Mouse (Mus musculus): ENCODE measurements around the gene Pxn. TPM values are rescaled to one million over a fixed set of nuclear protein-coding genes. Genes with fewer than 3 reads are reported as not detected.

Pxn gene
- polyA plus RNA-seq (2012; rRNA removed), result 81.6 and 82.6 TPM in 2 replicates

DNA sequence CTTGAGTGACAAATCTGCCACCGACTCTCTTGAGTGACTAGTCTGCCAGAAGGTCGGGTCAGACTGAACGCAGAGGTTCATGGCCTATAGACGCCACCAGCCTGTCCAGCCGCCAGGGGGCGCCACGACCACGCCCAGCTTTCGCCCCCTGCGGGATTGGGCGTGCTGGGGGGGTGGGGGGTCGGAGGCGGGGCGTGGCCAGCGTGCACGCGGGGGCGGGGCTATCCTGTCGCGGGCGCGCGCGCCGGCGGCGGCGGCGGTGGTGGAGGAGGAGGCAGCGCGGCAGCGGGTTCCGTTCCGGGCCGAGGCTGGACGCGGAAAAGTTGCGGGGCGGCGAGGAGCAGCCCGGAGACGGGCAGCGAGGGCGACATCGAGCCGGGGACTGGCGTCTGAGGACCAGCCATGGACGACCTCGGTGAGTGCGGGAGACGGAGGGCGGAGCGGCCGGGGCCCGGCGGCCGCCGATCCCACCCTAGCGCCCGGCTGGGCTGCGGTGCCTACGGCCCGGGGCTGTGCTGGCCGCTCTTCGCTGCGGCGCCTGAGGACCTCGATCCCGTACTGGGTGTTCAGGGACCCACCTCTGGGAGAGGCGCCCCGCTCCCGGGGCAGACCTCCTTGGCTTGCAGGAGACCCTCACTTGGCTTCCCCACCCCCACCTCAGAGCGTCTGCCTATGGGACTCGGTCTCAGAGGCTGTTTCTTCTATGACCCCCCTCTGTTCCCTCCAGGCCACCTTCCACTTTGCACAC, at the start of gene Pxn:
TSS of gene Pxn (plus strand) at position 223 of the 748 bp plus-strand sequence.
- peak within 1 kb of the TSS; percentile 89 for H3K4me3 ChIP-seq (ENCODE audit: control insufficient read depth, low read depth, low read length)
- TF ChIP-seq CTCF (IDR thresholded peaks at IDR 0.05; ENCODE audit: control insufficient read depth, insufficient read depth, insufficient replicate concordance, low read depth, low read length) (peak; percentile 96), POLR2A (IDR thresholded peaks at IDR 0.05; ENCODE audit: control insufficient read depth, low read depth, low read length) (peak; percentile 79)
- peaks cover 13% of the 10 kb centered on the region for H3K4me1 ChIP-seq (ENCODE audit: control insufficient read depth, insufficient read depth, low read length)
- no peaks in the 10 kb centered on the region for H3K36me3 ChIP-seq (ENCODE audit: control insufficient read depth, insufficient read depth, low read length)
- H3K27me3 ChIP-seq (ENCODE audit: control insufficient read depth, insufficient read depth, low read length), result no peaks in the 10 kb centered on the region
- H3K27ac ChIP-seq (ENCODE audit: control insufficient read depth, insufficient read depth, low read depth, low read length), result peak within 1 kb of the TSS; percentile 29

GRCm38 (mm10) chr5:115458918-115459317, 47.6 kb upstream of the Pxn start:
- no peaks in the 10 kb centered on the region for H3K36me3 ChIP-seq (ENCODE audit: control insufficient read depth, insufficient read depth, low read length)
- H3K27me3 ChIP-seq (ENCODE audit: control insufficient read depth, insufficient read depth, low read length), result no peaks in the 10 kb centered on the region
- H3K4me1 ChIP-seq (ENCODE audit: control insufficient read depth, insufficient read depth, low read length), result no peaks in the 10 kb centered on the region; the same call in 1 of the 2 replicates
- H3K4me3 ChIP-seq (ENCODE audit: control insufficient read depth, low read depth, low read length), result no peak overlapping the region
- H3K27ac ChIP-seq (ENCODE audit: control insufficient read depth, insufficient read depth, low read depth, low read length), result no peak overlapping the region
- TF ChIP-seq POLR2A (IDR thresholded peaks at IDR 0.05; ENCODE audit: control insufficient read depth, low read depth, low read length) (no peak), CTCF (IDR thresholded peaks at IDR 0.05; ENCODE audit: control insufficient read depth, insufficient read depth, insufficient replicate concordance, low read depth, low read length) (no peak)

GRCm38 (mm10) chr5:115464408-115465115, 41.9 kb upstream of the Pxn start:
- Histone ChIP-seq H3K36me3 (ENCODE audit: control insufficient read depth, insufficient read depth, low read length) (no peaks in the 10 kb centered on the region), H3K27me3 (ENCODE audit: control insufficient read depth, insufficient read depth, low read length) (no peaks in the 10 kb centered on the region), H3K4me3 (ENCODE audit: control insufficient read depth, low read depth, low read length) (peak overlapping the region; percentile 55), H3K27ac (ENCODE audit: control insufficient read depth, insufficient read depth, low read depth, low read length) (peak overlapping the region; percentile 10; the same call in 1 of the 2 replicates), H3K4me1 (ENCODE audit: control insufficient read depth, insufficient read depth, low read length) (peaks cover 8% of the 10 kb centered on the region)
- 0 out of 2 replicates have a peak, but pooled peaks have one; percentile 6 for TF ChIP-seq POLR2A (IDR thresholded peaks at IDR 0.05; ENCODE audit: control insufficient read depth, low read depth, low read length)
- TF ChIP-seq CTCF (IDR thresholded peaks at IDR 0.05; ENCODE audit: control insufficient read depth, insufficient read depth, insufficient replicate concordance, low read depth, low read length), result peak; percentile 27; the same call in 1 of the 2 replicates

GRCm38 (mm10) chr5:115465642-115466420, 40.6 kb upstream of the Pxn start, which contains the start of gene Pla2g1b:
Pla2g1b (plus strand) TSS chr5:115466262.
- TF ChIP-seq POLR2A (IDR thresholded peaks at IDR 0.05; ENCODE audit: control insufficient read depth, low read depth, low read length), result no peak
- TF ChIP-seq CTCF (IDR thresholded peaks at IDR 0.05; ENCODE audit: control insufficient read depth, insufficient read depth, insufficient replicate concordance, low read depth, low read length), result no peak
- no peaks in the 10 kb centered on the region for H3K36me3 ChIP-seq (ENCODE audit: control insufficient read depth, insufficient read depth, low read length)
- H3K27ac ChIP-seq (ENCODE audit: control insufficient read depth, insufficient read depth, low read depth, low read length), result no peak within 1 kb of the TSS
- H3K27me3 ChIP-seq (ENCODE audit: control insufficient read depth, insufficient read depth, low read length), result no peaks in the 10 kb centered on the region
- peaks cover 11% of the 10 kb centered on the region for H3K4me1 ChIP-seq (ENCODE audit: control insufficient read depth, insufficient read depth, low read length)
- no peak within 1 kb of the TSS for H3K4me3 ChIP-seq (ENCODE audit: control insufficient read depth, low read depth, low read length)

- H3K4me3 ChIP-seq (ENCODE audit: control insufficient read depth, low read depth, low read length), result no peak overlapping the region
Measured at GRCm38 (mm10) chr5:115469791-115470190, 36.7 kb upstream of the Pxn start.

DNA sequence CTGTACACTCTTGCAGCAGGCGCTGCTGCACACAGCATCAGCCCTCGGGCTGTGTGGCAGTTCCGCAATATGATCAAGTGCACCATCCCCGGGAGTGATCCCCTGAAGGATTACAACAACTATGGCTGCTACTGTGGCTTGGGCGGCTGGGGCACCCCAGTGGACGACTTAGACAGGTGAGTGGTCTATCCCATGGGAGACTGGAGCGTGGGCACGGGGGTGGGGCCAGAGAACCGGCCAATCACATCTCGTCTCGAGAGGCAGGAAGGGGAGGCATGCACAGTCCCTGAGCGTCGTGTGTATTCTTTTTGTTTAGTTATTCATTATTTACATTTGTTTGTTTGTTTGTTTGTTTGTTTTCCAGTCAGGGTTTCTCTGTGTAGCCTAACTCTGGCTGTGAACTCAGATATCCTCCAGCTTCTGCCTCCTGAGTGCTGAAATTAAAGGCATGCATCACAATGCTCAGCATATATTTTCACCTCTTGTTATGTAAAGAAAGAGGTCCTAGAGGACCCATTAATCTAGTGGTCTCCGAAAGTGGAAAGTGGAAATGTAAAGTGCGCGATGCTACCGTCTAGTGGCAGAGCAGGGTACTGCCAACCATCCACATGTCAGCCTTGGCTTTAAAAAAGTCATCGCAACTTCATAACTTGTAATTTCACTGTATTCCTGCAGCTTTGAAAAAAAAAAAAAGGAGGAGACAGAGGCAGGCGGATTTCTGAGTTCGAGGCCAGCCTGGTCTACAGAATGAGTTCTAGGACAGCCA, 35.5 kb upstream of the Pxn start:
- H3K4me1 ChIP-seq (ENCODE audit: control insufficient read depth, insufficient read depth, low read length), result peaks cover 20% of the 10 kb centered on the region
- no peaks in the 10 kb centered on the region; the same call in 1 of the 2 replicates for H3K27me3 ChIP-seq (ENCODE audit: control insufficient read depth, insufficient read depth, low read length)
- TF ChIP-seq POLR2A (IDR thresholded peaks at IDR 0.05; ENCODE audit: control insufficient read depth, low read depth, low read length) (no peak), CTCF (IDR thresholded peaks at IDR 0.05; ENCODE audit: control insufficient read depth, insufficient read depth, insufficient replicate concordance, low read depth, low read length) (peak; percentile 70; the same call in 1 of the 2 replicates)

More at GRCm38 (mm10) chr5:115469791-115470190, 36.7 kb upstream of the Pxn start:
- no peaks in the 10 kb centered on the region for H3K36me3 ChIP-seq (ENCODE audit: control insufficient read depth, insufficient read depth, low read length)
- H3K4me1 ChIP-seq (ENCODE audit: control insufficient read depth, insufficient read depth, low read length), result peaks cover 13% of the 10 kb centered on the region
- no peaks in the 10 kb centered on the region for H3K27me3 ChIP-seq (ENCODE audit: control insufficient read depth, insufficient read depth, low read length)
- no peak overlapping the region for H3K27ac ChIP-seq (ENCODE audit: control insufficient read depth, insufficient read depth, low read depth, low read length)
- no peak for TF ChIP-seq CTCF (IDR thresholded peaks at IDR 0.05; ENCODE audit: control insufficient read depth, insufficient read depth, insufficient replicate concordance, low read depth, low read length)
- no peak for TF ChIP-seq POLR2A (IDR thresholded peaks at IDR 0.05; ENCODE audit: control insufficient read depth, low read depth, low read length)

More for the DNA sequence above, 35.5 kb upstream of the Pxn start:
- Histone ChIP-seq H3K27ac (ENCODE audit: control insufficient read depth, insufficient read depth, low read depth, low read length) (no peak overlapping the region), H3K4me3 (ENCODE audit: control insufficient read depth, low read depth, low read length) (peak overlapping the region; percentile 20; the same call in 1 of the 2 replicates), H3K36me3 (ENCODE audit: control insufficient read depth, insufficient read depth, low read length) (no peaks in the 10 kb centered on the region)
